In genomic region chr1:181628276-181628675, GRCm38 (mm10) we compare ENCODE assay signal across 18 mouse cellular contexts. TPM values are rescaled to one million over a fixed set of nuclear protein-coding genes. Genes with fewer than 3 reads are reported as not detected.
"Had no signal": no experiment of that assay in that cellular context is flagged by ENCODE, and none has a peak within 500 bp of the region (broad histone marks: within the 10 kb centered on the region; RNA-seq: fewer than 3 reads in every experiment).

No protein-coding gene starts in this region.

- ATAC-seq: liver, postnatal 0 days; lung, postnatal 0 days; midbrain, embryonic 13.5 days; midbrain, embryonic 15.5 days had no signal

- H3K27me3 ChIP-seq: lung, embryonic 15.5 days; midbrain, embryonic 13.5 days; midbrain, embryonic 15.5 days; neural tube, embryonic 12.5 days; stomach, embryonic 15.5 days had no signal

- H3K4me1 ChIP-seq: lung, embryonic 15.5 days; megakaryocyte, embryonic 14.5 days; midbrain, embryonic 15.5 days; neural tube, embryonic 12.5 days; stomach, embryonic 15.5 days had no signal

- H3K4me2 ChIP-seq: lung, embryonic 15.5 days; midbrain, embryonic 13.5 days; midbrain, embryonic 15.5 days; neural tube, embryonic 12.5 days; stomach, embryonic 15.5 days had no signal

- DNase-seq: liver, postnatal 0 days; lung, adult 2 months; lung, postnatal 14 days; lung, postnatal 36 days; right cerebral cortex, postnatal 14 days; thymus, adult 18-20 months; thymus, postnatal 14 days; thymus, postnatal 36 days had no signal

- H3K27ac ChIP-seq: lung, embryonic 15.5 days; macrophage; midbrain, embryonic 13.5 days; midbrain, embryonic 15.5 days; neural tube, embryonic 12.5 days; stomach, embryonic 15.5 days; stomach, postnatal 0 days had no signal

- H3K36me3 ChIP-seq: lung, embryonic 15.5 days; midbrain, embryonic 13.5 days; midbrain, embryonic 15.5 days; neural tube, embryonic 12.5 days; stomach, embryonic 15.5 days had no signal

- H3K4me3 ChIP-seq: lung, embryonic 15.5 days; megakaryocyte, embryonic 14.5 days; midbrain, embryonic 13.5 days; midbrain, embryonic 15.5 days; neural tube, embryonic 12.5 days; stomach, embryonic 15.5 days had no signal

- H3K9ac ChIP-seq: liver, postnatal 0 days; lung, embryonic 15.5 days; midbrain, embryonic 13.5 days; midbrain, embryonic 15.5 days; neural tube, embryonic 12.5 days; stomach, embryonic 15.5 days had no signal

- H3K9me3 ChIP-seq: lung, embryonic 15.5 days; megakaryocyte, embryonic 14.5 days; midbrain, embryonic 13.5 days; midbrain, embryonic 15.5 days; neural tube, embryonic 12.5 days; stomach, embryonic 15.5 days had no signal

RNA-seq across cellular contexts. Expression of gene Dnah14, which starts 51.9 kb away (rescaled TPM):
- polyA plus RNA-seq: macrophage; spleen, adult 2 months had no signal
